In genomic region chr15:97167116-97167515, GRCm38 (mm10) we compare ENCODE assay signal across 26 mouse cellular contexts.
DNase-seq lines count a peak whose midpoint lies in the region; ATAC-seq and TF ChIP-seq lines count a peak whose summit lies in the region.
"Had no signal": no experiment of that assay in that cellular context is flagged by ENCODE, and none has a peak within 500 bp of the region (broad histone marks: within the 10 kb centered on the region; RNA-seq: fewer than 3 reads in every experiment).

No protein-coding gene starts in this region.

- no peak overlapping the region for H3K4me2 ChIP-seq in midbrain, embryonic 13.5 days (replicated peaks)
- no peak overlapping the region for H3K4me2 ChIP-seq in liver, embryonic 12.5 days
- H3K4me2 ChIP-seq: embryonic facial prominence, embryonic 12.5 days; embryonic facial prominence, embryonic 15.5 days; forebrain, embryonic 15.5 days; heart, embryonic 13.5 days; hindbrain, embryonic 14.5 days had no signal

- H3K27ac ChIP-seq in ES-Bruce4 (ENCODE audit: insufficient read depth, low read length), result no peak overlapping the region
- H3K27ac ChIP-seq in ES-E14 (ENCODE audit: insufficient read depth, low read depth, low read length, poor library complexity, severe bottlenecking), result no peak overlapping the region
- H3K27ac ChIP-seq in midbrain, embryonic 13.5 days, result no peak overlapping the region
- no peak overlapping the region for H3K27ac ChIP-seq in liver, embryonic 12.5 days
- H3K27ac ChIP-seq: embryonic facial prominence, embryonic 12.5 days; embryonic facial prominence, embryonic 15.5 days; forebrain, embryonic 15.5 days; heart, adult 2 months; heart, embryonic 10.5 days; heart, embryonic 13.5 days; hindbrain, embryonic 14.5 days; hindbrain, postnatal 0 days had no signal

- DNase-seq in ES-E14 (ENCODE audit: low read depth, low spot score) (peak; percentile 72), WW6 (ENCODE audit: low read depth, low spot score) (peak; percentile 31)
- no peak for DNase-seq in heart, adult 18-20 months
- DNase-seq: adrenal gland, postnatal 10 days; adrenal gland, postnatal 36 days; cerebellum, adult 18-20 months; cerebellum, adult 9-10 months; cerebellum, postnatal 25 days; gastrocnemius, postnatal 25 days; heart, adult 2 months; heart, postnatal 14 days; heart, postnatal 4 days had no signal

- H3K9ac ChIP-seq in ES-Bruce4 (ENCODE audit: low read depth, poor library complexity, severe bottlenecking) (peak overlapping the region; percentile 76; the same call in 1 of the 2 replicates), ES-E14 (ENCODE audit: insufficient read depth, low read depth, low read length, poor library complexity, severe bottlenecking) (no peak overlapping the region)
- no peak overlapping the region for H3K9ac ChIP-seq in midbrain, embryonic 13.5 days (replicated peaks)
- no peak overlapping the region for H3K9ac ChIP-seq in liver, embryonic 12.5 days
- H3K9ac ChIP-seq: embryonic facial prominence, embryonic 12.5 days; embryonic facial prominence, embryonic 15.5 days; forebrain, embryonic 15.5 days; heart, embryonic 13.5 days; hindbrain, embryonic 14.5 days had no signal

- in situ Hi-C loops in ES-E14 (cut with MboI; ENCODE audit: low sequenced_read_pairs in 2 of 2, unreplicated experiment in 2 of 2), result no loop called here

- no peaks in the 10 kb centered on the region for H3K4me1 ChIP-seq in ES-Bruce4 (ENCODE audit: control insufficient read depth, insufficient read depth, low read length)
- no peaks in the 10 kb centered on the region; a peak in 1 of 4 replicates for H3K4me1 ChIP-seq in ES-E14 (ENCODE audit: control insufficient read depth in 2 of 2, insufficient read depth in 2 of 2, low read length in 2 of 2, poor library complexity in 1 of 2)
- no peaks in the 10 kb centered on the region for H3K4me1 ChIP-seq in midbrain, embryonic 13.5 days (replicated peaks)
- H3K4me1 ChIP-seq in liver, embryonic 12.5 days, result no peaks in the 10 kb centered on the region
- H3K4me1 ChIP-seq: embryonic facial prominence, embryonic 12.5 days; embryonic facial prominence, embryonic 15.5 days; forebrain, embryonic 15.5 days had no signal

- H3K4me3 ChIP-seq in ES-Bruce4 (ENCODE audit: low read depth, low read length) (no peak overlapping the region), ES-E14 (ENCODE audit: insufficient read depth in 1 of 2, low read depth in 1 of 2, low read length in 2 of 2, poor library complexity in 1 of 2, severe bottlenecking in 1 of 2) (peak overlapping the region; percentile 89 to 98; a peak in 3 of 4 replicates)
- no peak overlapping the region for H3K4me3 ChIP-seq in midbrain, embryonic 13.5 days (replicated peaks)
- H3K4me3 ChIP-seq in liver, embryonic 12.5 days, result no peak overlapping the region
- H3K4me3 ChIP-seq: embryonic facial prominence, embryonic 12.5 days; embryonic facial prominence, embryonic 15.5 days; forebrain, embryonic 15.5 days; heart, adult 2 months; heart, embryonic 10.5 days; heart, embryonic 13.5 days had no signal

- WGBS in midbrain, embryonic 13.5 days, result 97% methylated on average over 7 of the region's 7 CpGs
- WGBS in liver, embryonic 12.5 days (ENCODE audit: insufficient replicate concordance), result 91% methylated on average over 7 of the region's 7 CpGs

- H3K9me3 ChIP-seq in ES-Bruce4 (replicated peaks; ENCODE audit: control insufficient read depth, insufficient read depth, low read length, poor library complexity, severe bottlenecking) (no peaks in the 10 kb centered on the region), ES-E14 (ENCODE audit: control insufficient read depth, insufficient read depth, low read depth, low read length) (no peaks in the 10 kb centered on the region)
- no peaks in the 10 kb centered on the region for H3K9me3 ChIP-seq in midbrain, embryonic 13.5 days
- H3K9me3 ChIP-seq in liver, embryonic 12.5 days (replicated peaks), result no peaks in the 10 kb centered on the region
- H3K9me3 ChIP-seq: embryonic facial prominence, embryonic 12.5 days; embryonic facial prominence, embryonic 15.5 days; forebrain, embryonic 15.5 days; heart, embryonic 10.5 days; heart, embryonic 13.5 days had no signal

- H3K27me3 ChIP-seq in ES-Bruce4 (ENCODE audit: control insufficient read depth, insufficient read depth, low read length, poor library complexity, severe bottlenecking), result no peaks in the 10 kb centered on the region
- H3K27me3 ChIP-seq in midbrain, embryonic 13.5 days, result no peaks in the 10 kb centered on the region
- no peaks in the 10 kb centered on the region for H3K27me3 ChIP-seq in liver, embryonic 12.5 days (replicated peaks)
- H3K27me3 ChIP-seq: embryonic facial prominence, embryonic 12.5 days; embryonic facial prominence, embryonic 15.5 days; forebrain, embryonic 15.5 days; heart, embryonic 13.5 days; Patski had no signal

- H3K36me3 ChIP-seq in ES-Bruce4 (ENCODE audit: control insufficient read depth, insufficient read depth, low read length, poor library complexity, severe bottlenecking) (no peaks in the 10 kb centered on the region), ES-E14 (ENCODE audit: control insufficient read depth, insufficient read depth, low read length, poor library complexity, severe bottlenecking) (peaks cover 7% of the 10 kb centered on the region; the same call in 1 of the 2 replicates)
- H3K36me3 ChIP-seq in midbrain, embryonic 13.5 days, result no peaks in the 10 kb centered on the region
- H3K36me3 ChIP-seq in liver, embryonic 12.5 days, result no peaks in the 10 kb centered on the region
- H3K36me3 ChIP-seq: embryonic facial prominence, embryonic 12.5 days; embryonic facial prominence, embryonic 15.5 days; forebrain, embryonic 15.5 days; heart, embryonic 10.5 days; heart, embryonic 13.5 days had no signal

- no peak for ATAC-seq in midbrain, embryonic 13.5 days
- no peak for ATAC-seq in liver, embryonic 12.5 days
- ATAC-seq: CD4-positive, CD25-positive, alpha-beta regulatory T cell, adult 4 months; forebrain, embryonic 15.5 days; hindbrain, postnatal 0 days; inflammation-experienced regulatory T-cells, adult 6 months; intestine, postnatal 0 days; Patski had no signal

- no peak for TF ChIP-seq CTCF in ES-Bruce4 (IDR thresholded peaks at IDR 0.05; ENCODE audit: low read depth, low read length)

- no peak for TF ChIP-seq POLR2A in ES-Bruce4 (IDR thresholded peaks at IDR 0.05; ENCODE audit: insufficient read depth, low read length)

- TF ChIP-seq EP300 in ES-Bruce4 (IDR thresholded peaks at IDR 0.05; ENCODE audit: insufficient read depth, low read depth, low read length), result no peak

TF ChIP-seq in ES-E14, 5 proteins besides CTCF, POLR2A, EP300 and RAD21:
- TF ChIP-seq HCFC1 (IDR thresholded peaks at IDR 0.05; ENCODE audit: borderline replicate concordance, insufficient read depth, low read length), result no peak

Comparison
In these comparisons a context has a peak if more than half of its experiments do, and no peak if none do; other contexts are left out.
1. H3K4me3 ChIP-seq: peak in ES-E14 (2 of 2); none in ES-Bruce4 (single experiment), midbrain, embryonic 13.5 days (single experiment) and liver, embryonic 12.5 days (single experiment).
2. DNase-seq: peak in ES-E14 (single experiment) and WW6 (single experiment); none in heart, adult 18-20 months (0 of 2).